Mouse (Mus musculus) ES-Bruce4 (cell line): ENCODE results near the gene Olfr286. TPM values are rescaled to one million over a fixed set of nuclear protein-coding genes. Genes with fewer than 3 reads are reported as not detected.

Source experiments
- H3K27ac ChIP-seq: 2 replicates; pipeline ENCODE4 v1.5.1; 2012; ENCODE audit warnings: low read length, inconsistent platforms; ENCODE audit not compliant: insufficient read depth
- H3K27me3 ChIP-seq: 2 replicates; pipeline ENCODE4 v1.6.1; 2012; ENCODE audit warnings: mild to moderate bottlenecking, low read length, inconsistent platforms; ENCODE audit not compliant: control insufficient read depth, poor library complexity, insufficient read depth, severe bottlenecking
- H3K36me3 ChIP-seq: 2 replicates; pipeline ENCODE4 v1.6.1; 2012; ENCODE audit warnings: inconsistent platforms, mild to moderate bottlenecking, low read length, moderate library complexity; ENCODE audit not compliant: control insufficient read depth, poor library complexity, insufficient read depth, severe bottlenecking
- H3K4me1 ChIP-seq: one replicate; pipeline ENCODE4 v1.8.1; 2011; ENCODE audit warnings: low read length; ENCODE audit not compliant: control insufficient read depth, insufficient read depth
- H3K4me3 ChIP-seq: 2 replicates; pipeline ENCODE4 v1.5.1; 2011; ENCODE audit warnings: low read depth, mild to moderate bottlenecking, low read length
- H3K9ac ChIP-seq: 2 replicates; pipeline ENCODE4 v1.6.1; 2012; ENCODE audit warnings: low read depth, mild to moderate bottlenecking, inconsistent platforms; ENCODE audit not compliant: poor library complexity, severe bottlenecking
- H3K9me3 ChIP-seq: replicated peaks from 2 replicates; pipeline ENCODE4 v1.6.1; 2012; ENCODE audit warnings: mild to moderate bottlenecking, low read length, inconsistent platforms; ENCODE audit not compliant: control insufficient read depth, poor library complexity, insufficient read depth, severe bottlenecking
- CTCF ChIP-seq: IDR thresholded peaks from one replicate; pipeline ENCODE4 v1.8.1; 2011; ENCODE audit warnings: low read depth, low read length
- EP300 ChIP-seq: IDR thresholded peaks from 2 replicates; pipeline ENCODE4 v1.6.1; 2011; ENCODE audit warnings: low read depth, low read length; ENCODE audit not compliant: insufficient read depth
- POLR2A ChIP-seq: IDR thresholded peaks from one replicate; pipeline ENCODE4 v1.8.1; 2011; ENCODE audit warnings: low read length; ENCODE audit not compliant: insufficient read depth
- polyA plus RNA-seq: library from polyadenylated mRNA; stranded (reverse); fragments of >200 nt; gene quantifications from 2 replicates; pipeline ENCODE4 v1.2.4, GENCODE M21; 2011; ENCODE audit warnings: low read depth; ENCODE audit not compliant: missing spikeins, insufficient read depth, insufficient read length

Olfr286 gene
- polyA plus RNA-seq, 1 experiment, result not detected

DNA sequence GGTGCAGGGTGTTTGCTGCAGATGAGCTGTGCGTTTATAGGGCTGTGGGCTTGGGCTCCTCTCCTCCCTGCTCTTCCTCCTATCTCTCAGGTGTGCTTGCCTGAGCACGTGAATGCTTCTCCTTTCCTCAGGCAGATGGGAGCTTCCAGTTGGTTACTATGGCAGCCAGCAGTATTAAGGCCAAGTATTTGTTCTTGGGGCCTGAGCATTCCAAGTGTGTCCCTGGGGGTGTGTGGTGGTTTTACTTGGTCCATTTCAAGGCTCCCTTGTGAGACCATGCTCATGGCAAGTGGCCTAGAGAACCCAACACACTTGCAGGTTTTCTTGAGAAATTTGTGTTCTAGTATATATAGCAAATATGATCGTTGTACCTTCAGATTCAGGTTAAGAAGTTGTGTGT, 38.8 kb downstream of the Olfr286 start, which contains the start of gene Olfr288:
TSS of gene Olfr288 (minus strand) at position 101 of the 400 bp plus-strand sequence.
- Histone ChIP-seq H3K27me3 (peaks cover 1% of the 10 kb centered on the region), H3K27ac (no peak within 1 kb of the TSS), H3K36me3 (no peaks in the 10 kb centered on the region), H3K4me3 (no peak within 1 kb of the TSS), H3K9me3 (no peaks in the 10 kb centered on the region), H3K4me1 (no peaks in the 10 kb centered on the region), H3K9ac (no peak within 1 kb of the TSS)
- TF ChIP-seq EP300, result no peak
- TF ChIP-seq CTCF, result no peak

DNA sequence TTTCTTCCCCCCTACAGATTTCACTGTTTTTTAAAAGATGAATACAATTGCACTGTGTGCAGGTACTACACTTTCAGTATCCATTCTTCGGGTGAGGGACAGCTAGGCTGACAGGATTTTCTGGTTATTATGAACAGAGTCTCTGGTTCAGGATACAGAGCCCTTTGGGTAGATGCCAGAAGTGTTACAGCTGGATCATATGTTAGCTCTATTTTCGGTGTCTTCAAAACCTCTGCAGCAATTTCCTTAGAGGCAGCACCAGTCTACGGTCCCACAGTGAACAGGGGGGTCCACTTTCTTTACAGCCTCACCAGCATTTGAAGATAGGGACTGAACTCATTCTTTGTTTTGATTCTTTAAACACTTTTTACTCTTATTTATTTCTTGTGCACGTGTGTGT, 49.8 kb downstream of the Olfr286 start:
- Histone ChIP-seq H3K27ac (no peak overlapping the region), H3K4me1 (peaks cover 2% of the 10 kb centered on the region), H3K4me3 (no peak overlapping the region), H3K9ac (no peak overlapping the region), H3K27me3 (no peaks in the 10 kb centered on the region), H3K36me3 (no peaks in the 10 kb centered on the region), H3K9me3 (no peaks in the 10 kb centered on the region)
- no peak for TF ChIP-seq POLR2A
- no peak for TF ChIP-seq CTCF
- no peak for TF ChIP-seq EP300

DNA sequence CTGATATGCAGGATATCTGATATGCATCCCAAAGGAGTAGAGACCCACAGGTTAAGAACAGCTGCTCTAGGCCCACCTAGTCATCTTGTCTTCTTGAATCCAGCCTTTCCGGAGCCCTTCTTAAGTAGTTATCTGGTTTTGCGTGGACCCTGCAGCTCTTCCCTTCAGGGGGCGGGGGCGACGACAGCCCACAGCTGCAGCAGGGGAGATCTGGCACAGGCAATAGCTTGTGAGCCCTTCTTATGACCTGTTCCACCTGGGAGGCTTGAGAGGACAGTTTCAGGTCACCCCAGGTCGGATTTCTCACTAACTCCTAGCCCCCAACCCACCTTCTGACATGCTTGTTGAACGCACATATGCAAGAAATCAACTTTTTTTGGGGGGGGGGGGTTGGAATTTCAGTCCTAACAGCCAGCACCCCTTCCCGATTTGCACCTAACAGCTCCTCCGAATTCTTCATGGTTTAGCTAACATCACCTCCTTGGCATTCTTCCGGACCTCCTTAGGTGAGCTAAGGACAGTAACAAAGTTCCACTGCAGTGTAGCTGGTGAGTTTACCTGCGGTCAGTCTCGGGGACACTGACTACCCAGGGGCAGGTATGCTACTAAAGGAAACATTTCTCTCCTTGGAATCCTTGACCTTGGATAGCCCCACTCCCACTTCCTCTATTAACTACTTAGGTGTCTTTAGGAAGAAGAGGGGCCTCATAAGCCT, 52.2 kb downstream of the Olfr286 start:
- no peaks in the 10 kb centered on the region for H3K36me3 ChIP-seq
- no peak overlapping the region for H3K9ac ChIP-seq
- TF ChIP-seq POLR2A (no peak), CTCF (no peak), EP300 (no peak)
- H3K4me1 ChIP-seq, result peaks cover 2% of the 10 kb centered on the region
- H3K27ac ChIP-seq, result no peak overlapping the region
- no peaks in the 10 kb centered on the region for H3K9me3 ChIP-seq
- H3K4me3 ChIP-seq, result no peak overlapping the region
- H3K27me3 ChIP-seq, result no peaks in the 10 kb centered on the region

DNA sequence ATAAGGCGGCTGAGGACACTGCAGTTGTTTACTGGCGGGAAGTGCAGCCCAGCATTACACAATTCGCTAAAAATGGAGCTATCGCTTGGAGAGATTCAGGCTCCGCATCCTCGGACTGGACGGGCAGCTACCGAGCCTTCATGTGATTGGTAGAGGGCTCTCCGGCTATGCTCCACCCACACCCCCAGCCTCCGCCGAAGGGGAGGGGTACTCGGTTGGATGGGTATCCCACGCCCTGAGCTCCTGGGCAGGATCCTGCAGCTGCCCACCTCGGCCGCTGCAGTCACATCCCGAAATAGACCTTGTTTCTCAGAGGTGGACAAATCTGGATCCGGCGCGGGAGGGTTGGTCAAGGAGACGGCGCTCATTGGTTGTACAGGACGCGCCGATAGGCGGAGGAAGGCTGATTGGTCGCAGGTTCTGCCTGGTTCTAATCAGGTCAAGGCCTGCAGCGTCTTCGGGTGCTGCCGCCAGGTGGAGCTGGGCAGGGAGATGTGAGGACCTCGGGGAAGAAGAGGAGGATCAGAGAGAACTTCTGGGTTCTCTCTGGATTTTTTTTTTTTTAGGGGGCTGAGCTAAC, 53.0 kb downstream of the Olfr286 start:
- Histone ChIP-seq H3K4me3 (peak overlapping the region; percentile 78), H3K36me3 (no peaks in the 10 kb centered on the region), H3K9ac (peak overlapping the region; percentile 38), H3K27me3 (no peaks in the 10 kb centered on the region), H3K27ac (peak overlapping the region; percentile 48; the same call in 1 of the 2 replicates), H3K4me1 (peaks cover 2% of the 10 kb centered on the region), H3K9me3 (no peaks in the 10 kb centered on the region)
- TF ChIP-seq POLR2A, result no peak
- peak; percentile 88 for TF ChIP-seq CTCF
- 0 out of 2 replicates have a peak, but pooled peaks have one; percentile 23 for TF ChIP-seq EP300

DNA sequence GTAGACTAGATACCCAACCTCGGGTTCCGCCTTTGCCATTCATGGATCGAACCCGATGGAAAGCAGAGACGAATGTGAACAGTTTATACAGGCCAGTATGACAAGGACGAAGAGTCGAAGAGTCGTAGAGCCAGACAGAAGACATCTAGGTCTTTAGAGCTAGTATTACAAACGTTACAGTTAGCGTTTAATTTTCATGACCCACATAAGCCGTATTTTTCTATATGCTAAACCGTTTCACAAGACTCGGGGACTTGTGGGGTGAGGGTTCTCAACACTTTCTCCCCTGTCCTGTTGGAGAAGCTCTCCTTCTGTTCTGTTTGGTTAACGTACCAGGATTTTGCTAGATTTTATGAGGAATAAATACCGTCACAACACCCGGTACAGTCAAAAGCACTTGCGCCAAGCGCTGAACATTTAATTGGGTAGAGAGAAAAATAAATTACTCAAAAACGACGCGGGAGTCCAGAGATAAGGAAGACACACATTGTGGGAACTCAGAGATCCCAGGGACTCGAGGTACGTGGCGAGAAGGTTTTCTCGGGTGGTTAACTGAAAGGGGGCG, 53.6 kb downstream of the Olfr286 start:
- TF ChIP-seq POLR2A (no peak), CTCF (no peak), EP300 (no peak)

DNA sequence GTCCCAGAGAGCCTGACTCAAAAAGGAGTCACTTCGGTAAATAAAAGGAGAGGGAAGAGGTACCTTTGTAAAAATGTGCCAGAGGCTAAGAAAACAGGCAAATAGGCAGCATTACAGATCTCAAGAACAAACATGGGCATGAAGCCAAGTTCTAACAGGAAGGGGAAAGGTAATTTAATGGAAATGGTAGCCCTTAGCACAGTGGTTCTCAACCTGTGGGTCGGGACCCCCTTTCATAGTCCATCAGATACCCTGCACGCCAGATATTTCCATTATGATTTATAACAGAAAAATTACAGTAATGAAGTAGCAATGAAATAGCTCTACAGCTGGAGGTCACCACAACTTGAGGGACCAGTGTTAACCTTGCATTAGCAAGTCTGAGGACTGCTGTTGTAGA, 56.9 kb downstream of the Olfr286 start:
- TF ChIP-seq EP300, result no peak
- TF ChIP-seq CTCF, result no peak
- TF ChIP-seq POLR2A, result no peak
- no peak overlapping the region for H3K9ac ChIP-seq
- no peak overlapping the region for H3K4me3 ChIP-seq
- H3K27ac ChIP-seq, result no peak overlapping the region
- no peaks in the 10 kb centered on the region for H3K27me3 ChIP-seq
- H3K9me3 ChIP-seq, result 0 out of 2 replicates have a peak, but pooled peaks cover 4% of the 10 kb centered on the region
- peaks cover 2% of the 10 kb centered on the region for H3K4me1 ChIP-seq
- H3K36me3 ChIP-seq, result no peaks in the 10 kb centered on the region

More for the DNA sequence above, 53.6 kb downstream of the Olfr286 start:
- no peaks in the 10 kb centered on the region for H3K9me3 ChIP-seq
- H3K36me3 ChIP-seq, result no peaks in the 10 kb centered on the region
- peaks cover 2% of the 10 kb centered on the region for H3K4me1 ChIP-seq
- peak overlapping the region; percentile 38 for H3K9ac ChIP-seq
- H3K27ac ChIP-seq, result peak overlapping the region; percentile 48; the same call in 1 of the 2 replicates
- peak overlapping the region; percentile 78 for H3K4me3 ChIP-seq
- H3K27me3 ChIP-seq, result no peaks in the 10 kb centered on the region

Other genes with a start within 250 kb of the Olfr286 start
- gene Col2a1, start 229.8 kb downstream of the Olfr286 start, polyA plus RNA-seq, result 12.9 and 13.1 TPM in 2 replicates
- gene Pfkm, start 141.9 kb downstream of the Olfr286 start, polyA plus RNA-seq, result 39.8 and 42.8 TPM in 2 replicates
- 69.2 and 70.6 TPM in 2 replicates for gene Senp1, start 140.7 kb downstream of the Olfr286 start, polyA plus RNA-seq
- 34.7 and 34.9 TPM in 2 replicates for gene Asb8, start 68.8 kb downstream of the Olfr286 start, polyA plus RNA-seq
- 0.81 and 1.8 TPM in 2 replicates for gene Ccdc184, start 67.3 kb downstream of the Olfr286 start, polyA plus RNA-seq
- gene Olfr288, start 38.9 kb downstream of the Olfr286 start, polyA plus RNA-seq, result not detected in 2 replicates
- not detected in 2 replicates for gene Gm44579, start 13.5 kb downstream of the Olfr286 start, polyA plus RNA-seq
- not detected in 2 replicates for gene Olfr287, start 13.4 kb downstream of the Olfr286 start, polyA plus RNA-seq
- gene H1fnt, start 22.8 kb upstream of the Olfr286 start, polyA plus RNA-seq, result not detected in 2 replicates
- 0.18 and 0.52 TPM in 2 replicates for gene Zfp641, start 61.7 kb upstream of the Olfr286 start, polyA plus RNA-seq
- gene Olfr285, start 82.9 kb upstream of the Olfr286 start, polyA plus RNA-seq, result not detected in 2 replicates
- gene Olfr284, start 106.5 kb upstream of the Olfr286 start, polyA plus RNA-seq, result not detected in 2 replicates
- not detected in 2 replicates for gene Olfr283, start 146.5 kb upstream of the Olfr286 start, polyA plus RNA-seq
- gene Olfr282, start 196.8 kb upstream of the Olfr286 start, polyA plus RNA-seq, result not detected in 2 replicates
- gene Olfr281, start 218.1 kb upstream of the Olfr286 start, polyA plus RNA-seq, result not detected in 2 replicates
- gene OR5BS1P, start 235.4 kb upstream of the Olfr286 start, polyA plus RNA-seq, result not detected in 2 replicates
- gene Lalba, start 248.3 kb upstream of the Olfr286 start, polyA plus RNA-seq, result not detected in 2 replicates